Mouse (Mus musculus) testis, adult 2 months (tissue): Measurements from ENCODE around the gene Tmbim1. TPM values are rescaled to one million over a fixed set of nuclear protein-coding genes. Genes with fewer than 3 reads are reported as not detected.

Experiments used
- H3K27ac ChIP-seq: fragments of 200-500 bp; 2 replicates; pipeline ENCODE4 v1.5.1; 2012; ENCODE audit warnings: low read depth, low read length; ENCODE audit not compliant: control insufficient read depth, insufficient read depth
- H3K27me3 ChIP-seq: fragments of 200-500 bp; 2 replicates; pipeline ENCODE4 v1.6.1; 2012; ENCODE audit warnings: mild to moderate bottlenecking, low read length, moderate library complexity; ENCODE audit not compliant: control insufficient read depth, insufficient read depth
- H3K36me3 ChIP-seq: fragments of 200-500 bp; 2 replicates; pipeline ENCODE4 v1.6.1; 2012; ENCODE audit warnings: mild to moderate bottlenecking, low read length; ENCODE audit not compliant: control insufficient read depth, insufficient read depth
- H3K4me1 ChIP-seq: fragments of 200-500 bp; 2 replicates; pipeline ENCODE4 v1.6.1; 2012; ENCODE audit warnings: low read length; ENCODE audit not compliant: control insufficient read depth, insufficient read depth
- H3K4me3 ChIP-seq: fragments of 200-500 bp; 2 replicates; pipeline ENCODE4 v1.5.1; 2012; ENCODE audit warnings: low read depth, mild to moderate bottlenecking, low read length, moderate library complexity, mixed read lengths; ENCODE audit not compliant: control insufficient read depth
- CTCF ChIP-seq: fragments of 200-500 bp; IDR thresholded peaks from 2 replicates; pipeline ENCODE4 v1.5.1; 2012; ENCODE audit warnings: low read depth, mild to moderate bottlenecking, inconsistent platforms, low read length, moderate library complexity; ENCODE audit not compliant: control insufficient read depth, insufficient read depth, insufficient replicate concordance
- POLR2A ChIP-seq: fragments of 200-500 bp; IDR thresholded peaks from 2 replicates; pipeline ENCODE4 v1.6.1; 2012; ENCODE audit warnings: low read depth, mild to moderate bottlenecking, inconsistent platforms, low read length, moderate library complexity; ENCODE audit not compliant: control insufficient read depth
- polyA plus RNA-seq: library from polyadenylated mRNA; depleted of rRNA; stranded (reverse); fragments of >200 nt; gene quantifications from 2 replicates; pipeline ENCODE4 v1.2.3, GENCODE M21; 2012

The Tmbim1 gene
- polyA plus RNA-seq, 1 experiment: 6.3 TPM

DNA sequence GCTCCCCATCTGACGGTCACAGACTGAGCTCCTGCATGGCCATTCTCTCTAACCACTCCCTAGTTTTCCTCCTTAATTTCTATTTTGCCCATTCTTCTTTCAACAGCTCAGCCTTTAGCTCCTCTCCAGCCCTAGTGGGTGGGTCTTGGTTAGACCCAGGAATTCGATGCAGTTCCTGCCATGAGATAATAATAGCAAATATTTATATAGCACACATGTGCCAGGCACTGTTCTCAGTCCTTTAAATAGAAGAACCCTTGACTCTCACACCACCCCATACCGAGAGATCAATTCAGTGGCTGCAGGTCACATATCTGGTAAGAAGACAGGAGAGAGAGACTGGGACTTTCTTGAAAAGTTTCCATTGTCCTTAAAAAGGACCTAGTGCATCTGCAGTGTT, 16.0 kb upstream of the Tmbim1 start:
- H3K27ac ChIP-seq: no peak overlapping the region
- no peaks in the 10 kb centered on the region for H3K4me1 ChIP-seq
- TF ChIP-seq POLR2A: no peak
- TF ChIP-seq CTCF: no peak
- no peaks in the 10 kb centered on the region for H3K27me3 ChIP-seq
- no peak overlapping the region for H3K4me3 ChIP-seq
- H3K36me3 ChIP-seq: no peaks in the 10 kb centered on the region

DNA sequence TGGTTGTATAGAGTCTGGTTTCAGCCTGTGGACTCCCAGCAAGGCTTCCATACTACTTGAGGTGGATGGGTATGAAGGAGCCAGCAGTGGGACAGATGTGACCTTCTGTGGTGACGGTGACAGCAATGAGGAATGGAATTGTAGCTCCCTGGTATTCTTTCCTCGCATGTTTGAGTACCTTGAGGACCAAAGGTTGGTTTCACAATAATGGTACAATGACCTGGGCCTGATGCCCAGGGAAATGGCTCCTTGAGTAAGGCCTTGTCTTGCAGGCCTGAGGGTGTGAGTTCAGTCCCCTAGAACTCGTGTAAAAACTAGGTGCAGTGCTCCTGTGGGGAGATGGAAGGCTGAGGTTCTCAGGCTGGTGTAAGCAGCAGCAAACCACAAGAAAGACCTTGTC, 13.3 kb upstream of the Tmbim1 start:
- Histone ChIP-seq H3K4me1 (no peaks in the 10 kb centered on the region), H3K27me3 (no peaks in the 10 kb centered on the region), H3K36me3 (no peaks in the 10 kb centered on the region), H3K4me3 (no peak overlapping the region), H3K27ac (no peak overlapping the region)
- no peak for TF ChIP-seq POLR2A
- no peak for TF ChIP-seq CTCF

DNA sequence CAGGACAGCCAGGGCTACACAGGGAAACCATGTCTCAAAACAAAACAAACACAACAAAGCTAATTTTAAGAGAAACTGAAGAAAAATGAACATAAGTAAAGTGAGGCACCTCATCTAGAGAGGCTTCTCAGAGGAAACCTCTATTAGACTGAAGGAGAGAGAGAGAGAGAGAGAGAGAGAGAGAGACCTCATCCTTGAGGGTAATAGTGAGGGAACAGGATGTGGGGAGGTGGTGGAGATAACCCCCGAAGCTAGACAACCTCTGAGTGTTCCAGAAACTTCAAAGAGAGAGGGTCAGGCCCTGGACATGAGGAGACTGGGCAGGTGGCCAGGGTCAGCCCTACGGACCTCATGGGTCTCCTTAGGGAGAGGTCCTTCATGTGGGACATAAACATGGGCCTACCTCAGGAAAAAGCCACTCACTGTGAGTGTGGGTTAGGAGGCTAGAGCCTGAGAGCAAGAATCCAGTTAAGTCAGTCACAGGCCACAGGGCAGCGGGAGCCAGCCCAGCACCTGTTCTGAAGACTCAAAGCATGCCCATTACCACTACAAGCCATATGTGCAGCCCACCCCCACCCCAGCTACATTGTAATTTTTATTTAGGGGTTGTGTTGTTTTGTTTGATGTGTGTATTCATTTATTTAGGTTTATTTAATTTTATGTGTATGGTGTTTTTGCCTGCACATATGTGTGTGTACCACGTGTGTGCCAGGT, 10.8 kb upstream of the Tmbim1 start:
- no peaks in the 10 kb centered on the region for H3K4me1 ChIP-seq
- H3K27me3 ChIP-seq: no peaks in the 10 kb centered on the region
- TF ChIP-seq CTCF (no peak), POLR2A (no peak)
- H3K36me3 ChIP-seq: no peaks in the 10 kb centered on the region
- H3K4me3 ChIP-seq: no peak overlapping the region
- no peak overlapping the region for H3K27ac ChIP-seq

DNA sequence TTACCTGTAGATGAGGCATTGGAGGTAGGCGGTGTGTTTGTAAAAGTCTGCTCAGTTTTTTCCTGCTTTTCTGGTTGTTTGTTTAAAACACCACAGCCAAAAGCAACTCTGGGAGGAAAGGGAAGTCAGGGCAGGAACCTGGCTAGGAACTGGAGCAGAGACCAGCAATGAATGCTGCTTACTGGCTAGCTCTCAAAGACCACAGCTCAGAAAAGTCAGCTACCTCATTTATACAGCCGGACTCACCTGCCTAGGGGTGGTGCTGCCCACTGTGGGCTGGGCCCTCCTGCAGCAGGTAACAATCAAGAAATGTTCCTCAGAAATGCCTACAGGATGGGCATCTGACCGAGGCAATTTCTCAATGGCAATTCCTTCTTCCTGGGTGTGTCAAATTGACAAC, 9.4 kb upstream of the Tmbim1 start:
- TF ChIP-seq CTCF (no peak), POLR2A (no peak)
- Histone ChIP-seq H3K36me3 (no peaks in the 10 kb centered on the region), H3K27me3 (no peaks in the 10 kb centered on the region), H3K4me1 (no peaks in the 10 kb centered on the region; the same call in 1 of the 2 replicates), H3K4me3 (no peak overlapping the region), H3K27ac (no peak overlapping the region)

DNA sequence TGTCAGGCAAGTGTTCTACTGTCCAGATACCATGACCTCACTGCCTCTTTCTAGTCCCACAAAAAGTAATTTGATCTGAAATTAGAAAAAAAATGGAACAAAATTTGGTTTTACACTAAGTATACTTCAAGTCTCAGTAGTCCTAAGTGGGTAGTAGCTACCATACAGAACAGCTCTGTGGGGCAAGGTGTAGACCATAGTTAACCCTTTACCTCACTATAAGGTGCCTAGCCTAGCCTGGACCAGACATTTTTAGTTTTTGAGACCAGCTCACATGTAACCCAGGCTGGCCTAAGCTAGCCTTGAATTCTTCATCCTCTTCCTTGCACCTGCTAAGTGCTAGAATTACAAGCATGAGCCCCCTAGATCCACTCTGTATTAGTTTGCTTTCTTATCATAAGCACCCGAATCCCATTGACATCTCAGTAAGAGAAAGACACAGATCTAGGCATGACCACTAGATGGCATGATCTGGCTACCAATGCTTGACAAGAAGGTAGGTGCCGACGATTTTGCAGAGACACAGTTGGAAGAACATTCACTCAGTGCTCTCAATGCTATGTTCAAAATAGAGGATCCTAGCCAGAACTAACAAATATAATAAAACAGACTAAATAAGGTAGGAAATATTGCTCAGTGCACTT, 7.7 kb upstream of the Tmbim1 start:
- no peak; the same call in 1 of the 2 replicates for TF ChIP-seq CTCF
- no peak for TF ChIP-seq POLR2A
- H3K27me3 ChIP-seq: no peaks in the 10 kb centered on the region
- no peaks in the 10 kb centered on the region; the same call in 1 of the 2 replicates for H3K4me1 ChIP-seq
- no peaks in the 10 kb centered on the region for H3K36me3 ChIP-seq
- H3K27ac ChIP-seq: no peak overlapping the region
- no peak overlapping the region for H3K4me3 ChIP-seq

DNA sequence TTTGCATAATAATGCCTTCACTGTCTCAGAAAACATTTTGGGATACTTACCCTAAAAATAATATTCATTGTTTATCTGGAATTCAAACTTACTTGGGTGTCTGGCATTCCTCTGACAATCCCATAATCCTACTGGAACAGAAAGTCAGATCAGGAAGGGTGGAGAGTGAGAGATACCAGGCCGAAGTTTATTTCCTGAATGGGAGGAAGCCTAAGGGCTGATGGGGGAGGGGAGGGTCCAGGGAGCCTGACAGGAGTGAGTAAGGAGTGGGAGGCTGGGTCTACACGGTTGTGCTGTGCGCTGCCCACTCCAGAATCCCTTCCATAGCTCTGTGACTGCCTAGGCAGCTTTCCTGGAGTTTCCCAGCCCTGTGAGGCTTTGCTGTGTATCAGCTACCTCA, 4.3 kb upstream of the Tmbim1 start:
- Histone ChIP-seq H3K36me3 (no peaks in the 10 kb centered on the region), H3K4me3 (no peak overlapping the region), H3K27ac (no peak overlapping the region), H3K4me1 (no peaks in the 10 kb centered on the region; the same call in 1 of the 2 replicates), H3K27me3 (no peaks in the 10 kb centered on the region)
- TF ChIP-seq POLR2A: no peak
- no peak for TF ChIP-seq CTCF

DNA sequence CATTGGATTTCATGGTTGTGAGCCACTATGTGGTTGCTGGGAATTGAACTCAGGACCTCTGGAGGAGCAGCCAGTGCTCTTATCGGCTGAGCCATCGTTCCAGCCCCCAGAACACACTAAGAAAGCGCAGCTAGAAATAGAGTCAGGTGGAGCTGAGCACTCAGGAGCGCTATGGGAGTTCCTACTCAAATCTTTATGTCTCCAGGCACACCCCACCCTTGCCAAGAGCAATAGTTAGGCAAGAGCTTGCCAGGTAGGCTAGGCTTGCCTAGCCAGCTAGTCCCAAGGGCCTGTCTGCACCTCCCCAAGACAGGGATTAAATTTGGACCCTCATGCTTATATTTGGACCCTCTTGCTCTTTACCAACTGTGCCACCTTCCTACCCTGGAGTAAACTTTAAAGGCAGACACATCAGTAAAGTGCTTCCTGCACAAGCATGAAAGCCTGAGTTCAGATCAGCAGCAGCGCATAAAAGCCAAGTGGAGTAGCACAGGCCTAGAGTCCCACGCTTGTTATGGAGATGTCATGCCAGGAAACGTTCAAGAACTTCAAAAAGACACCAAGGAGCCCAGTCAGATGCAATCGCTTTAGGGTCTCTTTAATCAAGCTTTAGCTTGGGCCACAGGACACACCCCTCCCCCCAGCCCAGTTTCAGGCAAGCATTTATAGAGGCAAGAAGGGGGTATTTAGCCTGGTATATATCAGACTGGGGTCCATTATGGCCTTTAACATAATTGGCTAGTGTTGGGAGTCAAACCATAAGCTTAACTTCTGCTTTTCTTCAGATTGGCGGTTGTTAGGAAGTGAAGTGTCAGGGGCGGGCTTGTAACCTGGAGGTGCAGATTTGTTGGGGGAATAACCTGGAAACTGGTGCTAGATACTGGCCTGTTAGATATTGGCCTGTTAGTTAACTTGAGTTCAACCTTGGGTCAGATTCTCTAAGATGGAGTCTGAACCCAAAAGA, 2.9 kb upstream of the Tmbim1 start:
- H3K36me3 ChIP-seq: no peaks in the 10 kb centered on the region
- no peaks in the 10 kb centered on the region for H3K27me3 ChIP-seq
- H3K4me1 ChIP-seq: peaks cover 6% of the 10 kb centered on the region
- TF ChIP-seq CTCF (no peak), POLR2A (no peak)
- no peak overlapping the region for H3K4me3 ChIP-seq
- H3K27ac ChIP-seq: no peak overlapping the region
